Comparison of ENCODE assay signal across 8 mouse cellular contexts in the genomic region with DNA sequence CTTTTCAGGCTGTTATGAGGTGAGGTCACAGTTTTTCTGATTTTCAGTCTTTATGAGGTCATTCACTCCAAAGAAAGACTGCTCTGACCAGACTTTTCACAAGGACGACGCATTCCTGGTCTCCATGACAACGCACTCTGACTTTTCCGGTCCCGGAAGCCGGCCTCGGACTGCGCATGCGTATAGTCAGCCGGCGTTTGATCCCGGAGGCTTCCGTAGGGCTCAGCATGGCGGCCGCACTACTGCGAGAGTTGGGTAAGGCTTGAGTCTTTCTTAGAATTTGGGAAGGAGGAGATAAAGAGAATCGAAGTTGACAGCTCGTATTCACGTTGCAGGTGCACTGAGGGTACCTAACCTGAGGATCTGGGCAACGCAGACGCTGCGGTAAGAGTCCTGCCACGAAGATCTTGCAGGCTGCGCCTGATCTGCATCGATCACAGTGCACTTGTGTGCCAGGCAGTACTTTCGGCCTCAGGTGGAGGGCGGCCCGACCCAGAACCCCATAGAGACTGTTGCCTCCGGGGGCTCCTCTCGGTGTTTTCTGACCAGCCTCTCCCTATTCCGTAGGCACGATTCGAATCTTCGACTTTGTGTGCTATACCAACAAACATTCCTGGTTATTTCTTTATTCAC. TPM values are rescaled to one million over a fixed set of nuclear protein-coding genes. Genes with fewer than 3 reads are reported as not detected.
DNase-seq lines count a peak whose midpoint lies in the region; ATAC-seq and TF ChIP-seq lines count a peak whose summit lies in the region.

Gene Mrpl22 (plus strand): TSS at position 203 of the 633 bp plus-strand sequence.

- under 1% methylated on average over 34 of the region's 34 CpGs for WGBS in forebrain, embryonic 16.5 days
- under 1% methylated on average over 34 of the region's 34 CpGs for WGBS in lung, embryonic 14.5 days
- WGBS in olfactory bulb, adult 2 months: under 1% methylated on average over 34 of the region's 34 CpGs
- WGBS in thymus, adult 2 months: under 1% methylated on average over 34 of the region's 34 CpGs

- peak; percentile 77 for DNase-seq in G1E (ENCODE audit: low spot score)
- peak; percentile 93 to 97 for DNase-seq in cerebellum, adult 18-20 months
- DNase-seq in heart, postnatal 36 days: peak; percentile 95
- DNase-seq in layer of hippocampus, adult 2 months (ENCODE audit: low spot score in 2 of 2): peak; percentile 95 to 98
- peak; percentile 100 for DNase-seq in lung, embryonic 14.5 days
- peak; percentile 95 for DNase-seq in thymus, adult 2 months

- H3K9ac ChIP-seq in forebrain, embryonic 16.5 days (replicated peaks; ENCODE audit: low read depth, low read length): peak within 1 kb of the TSS; percentile 72
- H3K9ac ChIP-seq in lung, embryonic 14.5 days: peak within 1 kb of the TSS; percentile 74

- H3K36me3 ChIP-seq in G1E (replicated peaks): peaks cover 42% of the 10 kb centered on the region
- H3K36me3 ChIP-seq in forebrain, embryonic 16.5 days (ENCODE audit: control insufficient read depth, insufficient read depth): peaks cover 13% of the 10 kb centered on the region; the same call in 1 of the 2 replicates
- peaks cover 35% of the 10 kb centered on the region for H3K36me3 ChIP-seq in lung, embryonic 14.5 days (ENCODE audit: insufficient read depth)
- peaks cover 19% of the 10 kb centered on the region for H3K36me3 ChIP-seq in thymus, adult 2 months (ENCODE audit: control insufficient read depth, insufficient read depth, low read length)

- H3K4me1 ChIP-seq in G1E (ENCODE audit: insufficient read depth, low read depth, low read length): peaks cover 30% of the 10 kb centered on the region
- peaks cover 13% of the 10 kb centered on the region for H3K4me1 ChIP-seq in forebrain, embryonic 16.5 days (replicated peaks; ENCODE audit: control insufficient read depth, insufficient read depth, low read length)
- H3K4me1 ChIP-seq in lung, embryonic 14.5 days (ENCODE audit: insufficient read depth): peaks cover 4% of the 10 kb centered on the region
- no peaks in the 10 kb centered on the region for H3K4me1 ChIP-seq in olfactory bulb, adult 2 months (ENCODE audit: control insufficient read depth, insufficient read depth, low read length)
- H3K4me1 ChIP-seq in thymus, adult 2 months (replicated peaks; ENCODE audit: control insufficient read depth, insufficient read depth, low read length): peaks cover 6% of the 10 kb centered on the region

- TF ChIP-seq CTCF in G1E (IDR thresholded peaks at IDR 0.05; ENCODE audit: low read depth, low read length): no peak
- no peak for TF ChIP-seq CTCF in layer of hippocampus, adult 2 months (conservative IDR thresholded peaks at IDR 0.05)
- no peak for TF ChIP-seq CTCF in lung, embryonic 14.5 days (IDR thresholded peaks at IDR 0.05; ENCODE audit: low read depth)
- no peak for TF ChIP-seq CTCF in olfactory bulb, adult 2 months (IDR thresholded peaks at IDR 0.05; ENCODE audit: insufficient read depth, low read depth, low read length)
- 0 out of 2 replicates have a peak, but pooled peaks have one; percentile 35 for TF ChIP-seq CTCF in thymus, adult 2 months (IDR thresholded peaks at IDR 0.05; ENCODE audit: borderline replicate concordance, control insufficient read depth, extremely low read depth, insufficient read depth, low read length, poor library complexity)

- peak within 1 kb of the TSS; percentile 56; the same call in 1 of the 2 replicates for H3K27ac ChIP-seq in forebrain, embryonic 16.5 days (ENCODE audit: low read length)
- peak within 1 kb of the TSS; percentile 86 for H3K27ac ChIP-seq in layer of hippocampus, adult 2 months
- H3K27ac ChIP-seq in lung, embryonic 14.5 days (ENCODE audit: low read depth): peak within 1 kb of the TSS; percentile 67
- H3K27ac ChIP-seq in olfactory bulb, adult 2 months (ENCODE audit: insufficient read depth, low read depth, low read length): no peak within 1 kb of the TSS
- H3K27ac ChIP-seq in thymus, adult 2 months (ENCODE audit: control insufficient read depth, insufficient read depth, low read length): no peak within 1 kb of the TSS

- ATAC-seq in G1E (ENCODE audit: extremely low read depth, insufficient number of reproducible peaks, low FRiP score, poor library complexity, severe bottlenecking): peak; percentile 64
- peak; percentile 75 for ATAC-seq in forebrain, embryonic 16.5 days
- peak; percentile 71 for ATAC-seq in lung, embryonic 14.5 days (ENCODE audit: insufficient read depth)

- intact Hi-C loops in heart, postnatal 36 days (cut with DNase I): loop anchor here (5.0 kb wide), 1 partner anchor 131 kb away; no protein-coding TSS in a partner anchor

- no peaks in the 10 kb centered on the region for H3K9me3 ChIP-seq in G1E (replicated peaks)
- no peaks in the 10 kb centered on the region for H3K9me3 ChIP-seq in forebrain, embryonic 16.5 days (ENCODE audit: control insufficient read depth, low read length)
- no peaks in the 10 kb centered on the region for H3K9me3 ChIP-seq in lung, embryonic 14.5 days (ENCODE audit: low read depth, low read length)

- H3K4me3 ChIP-seq in G1E (ENCODE audit: low read depth, low read length): peak within 1 kb of the TSS; percentile 89
- peak within 1 kb of the TSS; percentile 73 for H3K4me3 ChIP-seq in forebrain, embryonic 16.5 days (replicated peaks; ENCODE audit: low read length)
- H3K4me3 ChIP-seq in layer of hippocampus, adult 2 months: peak within 1 kb of the TSS; percentile 77
- H3K4me3 ChIP-seq in lung, embryonic 14.5 days (ENCODE audit: low read depth, low read length): peak within 1 kb of the TSS; percentile 78
- H3K4me3 ChIP-seq in olfactory bulb, adult 2 months (ENCODE audit: insufficient read depth, low read depth, low read length): peak within 1 kb of the TSS; percentile 65
- peak within 1 kb of the TSS; percentile 68 for H3K4me3 ChIP-seq in thymus, adult 2 months (ENCODE audit: control insufficient read depth, insufficient read depth, low read length)

- TF ChIP-seq POLR2A in olfactory bulb, adult 2 months (IDR thresholded peaks at IDR 0.05; ENCODE audit: insufficient read depth, low read depth, low read length): peak; percentile 47; the same call in 1 of the 2 replicates
- TF ChIP-seq POLR2A in thymus, adult 2 months (IDR thresholded peaks at IDR 0.05; ENCODE audit: control insufficient read depth, extremely low read depth, insufficient read depth, low read length, poor library complexity): peak; percentile 62; the same call in 1 of the 2 replicates

- H3K27me3 ChIP-seq in G1E (ENCODE audit: insufficient read depth, low read length): no peaks in the 10 kb centered on the region
- H3K27me3 ChIP-seq in forebrain, embryonic 16.5 days (replicated peaks; ENCODE audit: control insufficient read depth, insufficient read depth, low read length): no peaks in the 10 kb centered on the region
- H3K27me3 ChIP-seq in lung, embryonic 14.5 days (ENCODE audit: insufficient read depth, low read length): no peaks in the 10 kb centered on the region
- H3K27me3 ChIP-seq in thymus, adult 2 months (ENCODE audit: control insufficient read depth, insufficient read depth, low read length): no peaks in the 10 kb centered on the region

- peak within 1 kb of the TSS; percentile 65 for H3K4me2 ChIP-seq in forebrain, embryonic 16.5 days (ENCODE audit: low read length)
- peak within 1 kb of the TSS; percentile 73 for H3K4me2 ChIP-seq in lung, embryonic 14.5 days

RNA-seq across cellular contexts. Expression of gene Mrpl22, which starts in this region (rescaled TPM):
- 67.5 and 82.1 TPM in 2 replicates for total RNA-seq in G1E (2014; fragmentation: Nextera tagmentation)
- total RNA-seq in G1E (2017): 72.6 and 81.6 TPM in 2 replicates
- 9.5 and 19.0 TPM in 2 replicates for polyA plus RNA-seq in G1E (2012)
- 102 and 103 TPM in 2 replicates for polyA plus RNA-seq in forebrain, embryonic 16.5 days (2015; fragmentation: Nextera tagmentation; extraction: Ambion mirVana)
- 10 to 100 TPM; 50.3 to 53.8 TPM for total RNA-seq in heart, postnatal 36 days (2021)
- 10 to 100 TPM; 31.4 to 39.5 TPM for total RNA-seq in layer of hippocampus, adult 2 months (2021)
- 115 and 128 TPM in 2 replicates for polyA plus RNA-seq in lung, embryonic 14.5 days (2014; fragmentation: Nextera tagmentation; extraction: Ambion mirVana)
- polyA plus RNA-seq in olfactory bulb, adult 2 months (2012; ENCODE audit: insufficient read depth, insufficient read length, low replicate concordance, missing spikeins): not detected in 2 replicates
- 41.3 and 42.0 TPM in 2 replicates for polyA plus RNA-seq in thymus, adult 2 months (2012; rRNA removed)

Comparison
In these comparisons a context has a peak if more than half of its experiments do, and no peak if none do; other contexts are left out.
1. RNA of gene Mrpl22 (polyA plus RNA-seq): 115 to 128 TPM in lung, embryonic 14.5 days, 102 to 103 TPM in forebrain, embryonic 16.5 days, 41.3 to 42.0 TPM in thymus, adult 2 months and 9.5 to 19.0 TPM in G1E; not detected in olfactory bulb, adult 2 months; every median in the first group is over 10 times any median in the second.
2. H3K27ac ChIP-seq: peak in forebrain, embryonic 16.5 days (single experiment), layer of hippocampus, adult 2 months (single experiment) and lung, embryonic 14.5 days (single experiment); none in olfactory bulb, adult 2 months (single experiment) and thymus, adult 2 months (single experiment).
3. Peak in every context shown above with its lines, with median percentiles within 50 percentile points of each other: ATAC-seq, DNase-seq and H3K4me3 ChIP-seq.